Mouse (Mus musculus) stomach, postnatal 0 days (tissue): ENCODE data around the gene Tnfaip2. TPM values are rescaled to one million over a fixed set of nuclear protein-coding genes. Genes with fewer than 3 reads are reported as not detected.

Experiments
- ATAC-seq: fragments of 200-750 bp; cut with Nextera tagmentation; 2 replicates; pipeline ENCODE4 v1.8.0; 2017; ENCODE audit not compliant: low FRiP score, low TSS enrichment
- DNase-seq: peaks from one replicate; pipeline ENCODE4 v3.0.0-alpha.2; 2016; ENCODE audit warnings: low spot score
- H3K27ac ChIP-seq: fragments of 300-500 bp; sonication (generic); replicated peaks from 2 replicates; pipeline ENCODE4 v1.5.1; 2014; ENCODE audit warnings: mild to moderate bottlenecking, control low read depth
- H3K27me3 ChIP-seq: fragments of 300-500 bp; sonication (generic); 2 replicates; pipeline ENCODE4 v1.6.1; 2014; ENCODE audit warnings: low read length; ENCODE audit not compliant: control insufficient read depth, insufficient read depth
- H3K36me3 ChIP-seq: fragments of 300-500 bp; sonication (generic); 2 replicates; pipeline ENCODE4 v1.6.1; 2014; ENCODE audit warnings: low read length, mixed read lengths; ENCODE audit not compliant: control insufficient read depth, insufficient read depth
- H3K4me1 ChIP-seq: fragments of 300-500 bp; sonication (generic); replicated peaks from 2 replicates; pipeline ENCODE4 v1.6.1; 2014; ENCODE audit warnings: antibody characterized with exemption; ENCODE audit not compliant: control insufficient read depth, insufficient read depth
- H3K4me2 ChIP-seq: fragments of 300-500 bp; sonication (generic); replicated peaks from 2 replicates; pipeline ENCODE4 v1.6.1; 2014; ENCODE audit warnings: low read depth, mild to moderate bottlenecking, control low read depth, moderate library complexity
- H3K4me3 ChIP-seq: fragments of 300-500 bp; sonication (generic); 2 replicates; pipeline ENCODE4 v1.5.1; 2014; ENCODE audit warnings: low read depth, low read length, control low read depth
- H3K9ac ChIP-seq: fragments of 300-500 bp; sonication (generic); 2 replicates; pipeline ENCODE4 v1.6.1; 2014; ENCODE audit warnings: mild to moderate bottlenecking, low read length, control low read depth, mixed read lengths
- H3K9me3 ChIP-seq: fragments of 300-500 bp; sonication (generic); 2 replicates; pipeline ENCODE4 v1.6.1; 2016; ENCODE audit warnings: low read length; ENCODE audit not compliant: control insufficient read depth
- CTCF ChIP-seq: IDR thresholded peaks from 2 replicates; pipeline ENCODE4 v1.5.1; 2016; ENCODE audit warnings: antibody characterized with exemption, low read depth, mild to moderate bottlenecking, moderate library complexity
- EP300 ChIP-seq: optimal IDR thresholded peaks from 2 replicates; pipeline ENCODE3; 2016; ENCODE audit warnings: antibody characterized with exemption
- whole genome bisulfite sequencing: fragments of 180-500 bp; shearing (Covaris S2); extraction: QIAGEN DNeasy Blood & Tissue Kit; methylation state at CpG from one replicate; pipeline ENCODE4 v1.1.7; 2014; 5-methylcytosine and 5-hydroxymethylcytosine counted together
- polyA plus RNA-seq: library from polyadenylated mRNA; unstranded; fragments of >200 nt; fragmentation: Nextera tagmentation; extraction: Ambion mirVana; gene quantifications from 2 replicates; pipeline ENCODE4 v1.2.1, GENCODE M21; 2015

Gene Tnfaip2
- polyA plus RNA-seq, 1 experiment from 2014 or later = 15.6 TPM

DNA sequence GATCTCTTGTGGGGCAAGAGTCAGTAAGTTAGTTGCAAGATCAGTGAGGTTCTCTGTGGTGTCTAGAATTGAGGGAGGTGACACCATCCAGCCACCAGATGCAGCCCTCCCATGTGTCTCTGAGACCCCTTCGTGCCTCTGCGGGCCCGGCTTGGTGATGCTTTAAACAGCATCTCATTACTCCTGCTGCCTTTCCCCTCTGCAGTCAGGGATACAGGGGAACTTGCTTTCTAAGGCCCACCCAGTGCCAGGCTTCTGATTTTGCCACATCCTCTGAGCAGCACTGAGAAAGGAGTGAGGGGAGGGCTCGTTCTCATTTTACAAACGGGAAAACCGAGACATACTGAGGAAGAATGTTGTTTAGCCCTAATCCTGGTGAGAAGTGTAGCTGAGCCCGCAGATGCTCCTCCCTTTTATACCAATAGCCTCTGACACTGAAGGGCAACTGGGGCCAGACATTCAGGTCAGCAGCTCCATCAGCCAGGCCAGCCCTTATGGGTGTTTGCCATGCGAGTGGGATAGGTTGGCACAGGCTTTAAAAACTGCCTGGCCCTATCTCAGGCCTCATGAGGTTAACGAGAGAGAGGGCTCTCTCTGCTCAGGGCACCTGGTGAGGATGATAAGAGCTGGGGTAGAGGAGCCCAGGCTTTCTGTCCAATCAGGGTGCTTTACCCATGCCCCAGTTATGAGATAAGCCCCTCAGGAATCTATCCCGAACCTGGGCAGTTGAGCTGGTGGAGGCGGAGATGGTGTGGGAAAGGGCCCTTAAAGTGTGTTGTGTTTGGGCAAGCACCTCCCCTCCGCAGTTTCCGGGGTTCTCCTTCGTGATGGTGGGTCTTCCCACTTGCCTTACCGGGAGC is 972 bp downstream of the Tnfaip2 start:
- TF ChIP-seq CTCF = no peak
- no peak for TF ChIP-seq EP300
- H3K4me1 ChIP-seq = no peaks in the 10 kb centered on the region
- H3K4me2 ChIP-seq = peak overlapping the region; percentile 56
- H3K27me3 ChIP-seq = peaks cover 23% of the 10 kb centered on the region
- no peaks in the 10 kb centered on the region for H3K36me3 ChIP-seq
- peak overlapping the region; percentile 36 for H3K4me3 ChIP-seq
- H3K9ac ChIP-seq = peak overlapping the region; percentile 58
- WGBS = 35% methylated on average over 15 of the region's 15 CpGs
- H3K27ac ChIP-seq = peak overlapping the region; percentile 45; the same call in 1 of the 2 replicates
- no peaks in the 10 kb centered on the region for H3K9me3 ChIP-seq
- DNase-seq (no peak), ATAC-seq (no peak; the same call in 1 of the 2 replicates)

DNA sequence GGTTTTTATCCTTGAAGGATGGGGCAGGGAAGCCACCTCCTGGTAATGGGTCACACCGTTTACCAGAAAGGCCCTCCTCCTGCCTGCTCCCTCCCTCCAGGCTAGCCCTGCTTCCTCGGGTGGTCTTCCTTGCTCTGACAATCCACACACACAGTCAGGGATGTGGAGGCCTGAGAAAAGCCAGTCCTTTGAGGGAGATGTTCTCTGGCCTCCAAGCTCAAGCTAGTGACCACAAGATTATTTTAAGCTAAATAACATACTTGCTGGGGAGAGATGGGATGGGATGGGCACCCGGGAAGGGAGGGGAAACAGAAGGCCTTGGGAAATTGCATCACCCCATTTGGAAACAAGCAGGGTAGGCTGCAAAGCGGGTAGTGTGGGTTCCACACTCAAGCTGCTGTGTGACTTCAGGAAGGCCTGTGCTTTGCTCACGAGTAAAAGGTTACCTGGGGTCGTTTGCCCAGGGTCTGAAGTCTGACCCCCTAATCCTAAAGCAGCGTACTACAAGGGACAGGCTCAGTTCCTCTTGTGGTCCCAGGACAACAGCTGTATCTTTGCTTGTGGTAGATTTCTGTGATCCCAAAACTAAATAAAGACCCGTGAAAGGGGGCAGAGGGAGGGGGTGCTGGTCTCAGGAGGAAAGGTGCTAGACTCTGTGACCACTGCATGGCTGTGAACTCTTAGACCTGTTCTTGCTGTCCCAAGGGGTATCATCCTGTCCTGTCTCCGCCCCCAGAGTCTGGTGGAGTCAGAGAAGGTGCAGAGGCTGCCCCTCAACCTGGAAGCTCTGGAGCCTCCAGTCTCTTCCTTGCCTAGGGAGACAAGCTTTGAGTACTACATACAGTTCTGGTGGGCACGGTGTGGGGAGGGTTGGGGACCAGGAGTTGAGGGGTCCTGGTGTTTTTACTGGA is 1.9 kb downstream of the Tnfaip2 start:
- DNase-seq (no peak), ATAC-seq (no peak)
- no peak overlapping the region for H3K9ac ChIP-seq

GRCm38 (mm10) chr12:111445161-111445889 is 3.1 kb downstream of the Tnfaip2 start:
- peaks cover 23% of the 10 kb centered on the region for H3K27me3 ChIP-seq
- no peak for ATAC-seq
- TF ChIP-seq EP300 (no peak), CTCF (no peak)
- H3K36me3 ChIP-seq = no peaks in the 10 kb centered on the region
- no peaks in the 10 kb centered on the region for H3K4me1 ChIP-seq
- DNase-seq = no peak
- H3K9ac ChIP-seq = no peak overlapping the region
- peak overlapping the region; percentile 29 for H3K4me2 ChIP-seq
- H3K27ac ChIP-seq = no peak overlapping the region
- no peaks in the 10 kb centered on the region for H3K9me3 ChIP-seq
- WGBS = 9% methylated on average over 46 of the region's 52 CpGs
- H3K4me3 ChIP-seq = peak overlapping the region; percentile 17

More for the DNA sequence above, 1.9 kb downstream of the Tnfaip2 start:
- H3K9me3 ChIP-seq = no peaks in the 10 kb centered on the region
- no peaks in the 10 kb centered on the region for H3K36me3 ChIP-seq
- H3K4me1 ChIP-seq = no peaks in the 10 kb centered on the region
- 0 out of 2 replicates have a peak overlapping the region, but pooled peaks have one; percentile 0 for H3K27ac ChIP-seq
- H3K4me2 ChIP-seq = no peak overlapping the region
- WGBS = 50% methylated on average over 10 of the region's 10 CpGs
- no peak for TF ChIP-seq EP300
- TF ChIP-seq CTCF = no peak
- H3K4me3 ChIP-seq = no peak overlapping the region
- H3K27me3 ChIP-seq = peaks cover 23% of the 10 kb centered on the region

DNA sequence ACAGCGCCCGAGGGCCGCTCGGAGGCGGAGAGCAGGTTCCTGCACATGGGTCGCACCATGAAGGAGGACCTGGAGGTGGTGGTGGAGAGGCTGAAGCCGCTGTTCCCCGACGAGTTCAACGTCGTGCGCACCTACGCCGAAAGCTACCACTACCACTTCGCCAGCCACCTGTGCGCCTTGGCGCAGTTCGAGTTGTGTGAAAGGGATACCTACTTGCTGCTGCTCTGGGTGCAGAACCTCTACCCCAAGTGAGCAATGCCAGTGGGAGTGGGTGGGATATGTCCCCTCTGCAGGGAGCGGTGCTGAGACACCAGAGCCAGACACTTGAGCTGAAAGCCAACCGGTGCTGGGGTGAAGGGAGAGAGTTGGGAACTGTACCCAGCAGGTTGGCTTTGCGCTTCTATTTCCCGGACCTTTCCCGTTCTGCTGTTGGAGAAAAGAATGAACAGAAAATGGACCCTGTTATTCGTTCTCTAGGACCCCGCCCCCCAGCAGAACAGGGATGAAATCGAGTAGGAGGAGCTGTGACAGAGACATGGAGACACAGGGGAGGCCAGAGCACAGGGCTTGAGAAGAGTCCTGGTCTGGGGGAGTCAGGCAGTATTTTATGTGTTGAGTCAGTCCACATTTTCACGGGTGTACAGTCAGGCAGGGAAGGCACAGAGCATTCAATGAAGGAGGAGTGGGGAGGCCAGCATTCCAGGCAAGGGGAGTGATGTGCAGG is 3.8 kb downstream of the Tnfaip2 start:
- no peak for ATAC-seq
- Histone ChIP-seq H3K27ac (no peak overlapping the region), H3K4me1 (no peaks in the 10 kb centered on the region), H3K4me2 (peak overlapping the region; percentile 29), H3K36me3 (no peaks in the 10 kb centered on the region), H3K4me3 (peak overlapping the region; percentile 17), H3K9me3 (no peaks in the 10 kb centered on the region), H3K9ac (no peak overlapping the region), H3K27me3 (peaks cover 23% of the 10 kb centered on the region)
- WGBS = 13% methylated on average over 27 of the region's 27 CpGs
- no peak for TF ChIP-seq EP300
- TF ChIP-seq CTCF = no peak
- DNase-seq = no peak

- H3K9ac ChIP-seq = no peak overlapping the region
- H3K4me3 ChIP-seq = no peak overlapping the region
- no peaks in the 10 kb centered on the region for H3K4me1 ChIP-seq
- 50% methylated on average over 5 of the region's 5 CpGs for WGBS
- no peak overlapping the region for H3K4me2 ChIP-seq
- no peaks in the 10 kb centered on the region for H3K9me3 ChIP-seq
- ATAC-seq (no peak), DNase-seq (no peak)
- TF ChIP-seq EP300 (no peak), CTCF (no peak)
- H3K27me3 ChIP-seq = peaks cover 23% of the 10 kb centered on the region
- H3K27ac ChIP-seq = no peak overlapping the region
- no peaks in the 10 kb centered on the region for H3K36me3 ChIP-seq
These were observed 4.5 kb downstream of the Tnfaip2 start for GRCm38 (mm10) chr12:111446745-111447144.
